Mouse (Mus musculus) left cerebral cortex, adult 8-10 months (tissue): ENCODE data around the gene Gm5134. TPM values are rescaled to one million over a fixed set of nuclear protein-coding genes. Genes with fewer than 3 reads are reported as not detected.

Experiments
- DNase-seq, 2 experiments: peaks; one replicate each; pipeline ENCODE4 v3.0.0; 2022; ENCODE audit warnings: low spot score in 2 of 2
- total RNA-seq, 4 experiments: library from RNA; stranded (reverse); gene quantifications; 2 replicates each; pipeline ENCODE4 v1.2.4; 2022

Gene Gm5134
- total RNA-seq: under 1 TPM in 1 of 4 experiments, not detected in 3; 0.27 TPM

GRCm38 (mm10) chr10:75954381-75954811, at the start of gene Gm5134:
TSS of gene Gm5134 (plus strand) at chr10:75954514.
- DNase-seq: no peak

DNA sequence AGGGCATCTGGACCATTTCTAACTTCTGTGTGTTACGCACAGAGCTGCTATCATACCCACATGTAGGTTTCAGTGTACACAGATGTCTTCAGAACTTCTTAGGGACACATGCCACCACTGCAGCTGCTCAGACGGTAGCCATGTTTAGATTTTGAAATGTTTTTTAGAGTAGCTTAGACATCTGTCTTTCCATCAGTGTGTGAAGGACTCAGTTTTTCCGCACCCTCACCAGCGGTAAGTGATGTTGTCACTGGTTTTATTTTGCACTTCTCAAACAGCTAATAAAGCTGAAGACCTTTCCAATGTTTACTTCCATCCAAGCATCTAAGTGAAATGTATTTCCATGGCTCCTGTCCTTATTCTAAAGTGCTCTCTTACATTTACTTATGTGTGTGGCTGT, 47.4 kb upstream of the Gm5134 start:
- DNase-seq: no peak

GRCm38 (mm10) chr10:75910698-75911097, 43.6 kb upstream of the Gm5134 start:
- DNase-seq: no peak

- DNase-seq: no peak
Measured at GRCm38 (mm10) chr10:75913013-75913589, 41.2 kb upstream of the Gm5134 start.

GRCm38 (mm10) chr10:75915557-75915956, 38.8 kb upstream of the Gm5134 start:
- no peak for DNase-seq

DNA sequence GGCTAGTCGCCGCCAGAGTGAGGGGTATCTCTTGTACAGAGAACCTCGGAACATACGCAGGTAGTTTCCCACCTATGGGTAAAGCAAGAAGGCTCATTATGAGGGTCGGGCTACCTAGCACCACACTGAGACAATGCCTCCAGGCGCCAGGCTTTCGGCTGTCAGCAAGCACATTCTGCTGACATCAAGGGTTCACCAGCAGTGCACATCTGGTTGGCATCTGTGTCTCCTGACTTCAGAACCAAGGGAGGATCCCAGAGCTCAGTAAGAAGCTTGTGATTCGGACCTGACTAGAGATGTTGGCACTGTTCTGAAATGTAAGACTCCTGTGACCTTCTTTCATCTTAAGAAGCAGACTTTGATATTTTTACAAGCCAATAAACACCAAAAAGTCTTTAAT, 37.5 kb upstream of the Gm5134 start:
- no peak for DNase-seq

DNA sequence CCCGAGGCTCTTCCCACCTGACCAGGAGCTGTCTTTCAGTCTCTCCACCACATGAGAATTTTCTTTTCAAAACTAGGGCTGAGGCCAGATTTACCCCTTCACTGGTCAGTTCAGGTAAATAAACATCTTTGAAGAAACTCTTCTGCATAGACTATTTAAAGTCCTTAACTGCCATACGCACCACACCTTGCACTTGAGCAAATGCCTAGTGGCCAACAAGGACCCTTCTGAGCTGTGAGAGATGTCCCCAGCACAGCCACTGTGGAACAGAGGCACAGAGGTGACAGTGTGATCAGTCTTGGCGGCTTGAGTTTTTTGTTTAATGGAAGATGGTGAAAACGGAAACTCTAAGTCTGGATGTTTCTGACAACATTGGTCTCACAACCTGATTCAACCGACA, 35.3 kb upstream of the Gm5134 start:
- no peak for DNase-seq

DNA sequence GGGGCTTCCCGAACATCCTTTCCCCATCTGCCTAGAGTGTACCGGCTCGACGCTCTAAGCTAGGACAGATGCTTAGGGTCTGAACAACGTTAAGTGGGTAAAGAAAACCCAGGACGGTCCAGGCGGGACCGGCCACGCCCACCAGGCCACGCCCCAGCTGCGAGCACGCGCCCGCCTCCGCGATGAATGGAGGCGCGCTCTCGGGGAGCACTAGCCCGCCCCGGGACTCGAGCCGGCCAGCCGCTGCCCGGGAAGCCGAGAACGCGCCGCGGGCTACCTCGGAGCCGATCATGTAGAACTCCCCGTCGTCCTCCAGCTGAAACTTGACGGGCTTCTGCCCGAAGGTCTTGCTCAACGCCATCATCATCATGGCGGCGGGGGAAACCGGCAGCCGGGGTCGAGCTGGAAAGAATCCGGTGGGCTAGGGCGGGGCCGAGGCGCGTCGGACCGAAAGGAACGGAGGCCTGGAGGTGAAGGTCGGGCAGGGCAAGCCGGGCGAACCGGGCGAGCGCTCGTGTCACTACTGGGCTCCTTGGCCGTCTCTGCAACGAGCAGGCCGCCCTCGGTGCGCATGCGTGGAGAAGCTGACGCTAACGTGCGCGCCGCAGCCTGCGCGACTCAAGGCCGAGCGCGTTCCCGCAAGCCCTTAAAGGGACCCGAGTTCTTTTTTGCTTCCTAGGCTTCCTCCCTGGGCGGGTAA, 33.1 kb upstream of the Gm5134 start, which contains the start of gene Smarcb1:
Gene Smarcb1, minus strand, starts transcription at position 592 of the 700 bp plus-strand sequence.
- peak; percentile 90 to 91 for DNase-seq

GRCm38 (mm10) chr10:75921726-75922560, 32.4 kb upstream of the Gm5134 start:
- DNase-seq: peak in 1 of 2 experiments; percentile 34

DNA sequence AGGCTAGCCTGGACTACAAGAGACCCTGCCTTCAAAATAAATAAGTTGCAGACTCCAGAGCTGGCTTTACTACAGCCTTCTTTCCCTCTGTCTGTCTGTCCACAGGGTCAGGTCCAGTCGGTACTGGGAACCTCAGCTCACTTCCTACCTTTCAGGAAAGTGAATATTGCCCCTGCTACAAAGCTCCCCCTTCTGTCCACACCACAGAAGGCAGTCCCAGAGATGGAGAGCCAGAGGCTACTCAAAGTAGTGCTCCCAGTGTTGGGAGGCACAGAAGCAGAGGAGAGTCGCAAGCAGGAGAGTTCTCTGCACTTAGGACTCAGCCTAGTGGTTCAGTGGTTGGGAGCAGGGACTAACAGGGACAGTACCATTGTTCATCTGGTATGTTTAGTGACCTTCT, 30.0 kb upstream of the Gm5134 start:
- no peak for DNase-seq

GRCm38 (mm10) chr10:75926396-75926795, 27.9 kb upstream of the Gm5134 start:
- no peak for DNase-seq

GRCm38 (mm10) chr10:75930304-75930703, 24.0 kb upstream of the Gm5134 start:
- DNase-seq: no peak

GRCm38 (mm10) chr10:75931311-75931710, 23.0 kb upstream of the Gm5134 start:
- no peak for DNase-seq

- DNase-seq: no peak
Measured at GRCm38 (mm10) chr10:75932081-75932678, 22.1 kb upstream of the Gm5134 start.

DNA sequence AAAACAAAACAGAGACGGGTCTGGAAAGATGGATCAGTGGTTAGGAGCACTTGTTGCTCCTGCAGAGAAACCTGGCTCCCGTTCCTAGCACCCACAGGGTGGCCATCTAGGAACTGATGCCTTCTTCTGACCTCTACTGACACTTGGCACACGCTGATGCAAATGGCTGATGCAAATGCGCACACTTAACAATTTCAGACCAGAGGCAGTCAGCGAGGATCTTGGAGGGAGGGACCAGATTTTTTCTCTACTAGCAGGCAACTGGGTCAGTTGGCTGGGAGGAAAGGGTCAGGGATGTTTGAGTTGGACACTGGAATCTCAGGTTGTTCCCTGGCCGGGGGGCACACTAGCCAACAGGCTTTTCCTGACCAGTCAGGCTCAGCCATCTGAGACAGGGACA, 21.4 kb upstream of the Gm5134 start, which contains the start of gene Chchd10:
Gene Chchd10, plus strand, starts transcription at position 240 of the 400 bp plus-strand sequence.
- DNase-seq: no peak

DNA sequence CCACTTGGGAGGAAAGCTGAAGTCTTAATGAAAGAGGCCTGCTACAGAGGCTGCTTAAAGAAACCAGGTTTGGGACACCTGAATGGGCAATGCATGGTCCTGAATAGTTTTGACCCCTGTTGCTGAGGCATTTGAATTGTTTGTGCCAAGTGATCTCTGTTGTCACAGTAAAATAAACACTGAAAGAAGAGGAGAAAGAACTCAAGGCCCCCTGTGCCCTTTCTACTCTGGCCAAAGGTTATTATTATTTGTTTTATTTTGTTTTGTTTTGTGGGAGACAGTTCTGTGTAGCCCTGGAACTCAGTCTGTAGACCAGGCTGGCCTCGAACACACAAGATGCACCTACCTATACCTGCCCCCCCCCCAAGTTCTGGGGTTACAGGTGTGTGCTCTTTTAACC, 19.3 kb upstream of the Gm5134 start:
- DNase-seq: no peak

- peak; percentile 69 to 72 for DNase-seq
Measured at GRCm38 (mm10) chr10:75935680-75936541, 18.4 kb upstream of the Gm5134 start, which contains the start of gene Mmp11. TSS of gene Mmp11 (minus strand) at chr10:75936496.

DNA sequence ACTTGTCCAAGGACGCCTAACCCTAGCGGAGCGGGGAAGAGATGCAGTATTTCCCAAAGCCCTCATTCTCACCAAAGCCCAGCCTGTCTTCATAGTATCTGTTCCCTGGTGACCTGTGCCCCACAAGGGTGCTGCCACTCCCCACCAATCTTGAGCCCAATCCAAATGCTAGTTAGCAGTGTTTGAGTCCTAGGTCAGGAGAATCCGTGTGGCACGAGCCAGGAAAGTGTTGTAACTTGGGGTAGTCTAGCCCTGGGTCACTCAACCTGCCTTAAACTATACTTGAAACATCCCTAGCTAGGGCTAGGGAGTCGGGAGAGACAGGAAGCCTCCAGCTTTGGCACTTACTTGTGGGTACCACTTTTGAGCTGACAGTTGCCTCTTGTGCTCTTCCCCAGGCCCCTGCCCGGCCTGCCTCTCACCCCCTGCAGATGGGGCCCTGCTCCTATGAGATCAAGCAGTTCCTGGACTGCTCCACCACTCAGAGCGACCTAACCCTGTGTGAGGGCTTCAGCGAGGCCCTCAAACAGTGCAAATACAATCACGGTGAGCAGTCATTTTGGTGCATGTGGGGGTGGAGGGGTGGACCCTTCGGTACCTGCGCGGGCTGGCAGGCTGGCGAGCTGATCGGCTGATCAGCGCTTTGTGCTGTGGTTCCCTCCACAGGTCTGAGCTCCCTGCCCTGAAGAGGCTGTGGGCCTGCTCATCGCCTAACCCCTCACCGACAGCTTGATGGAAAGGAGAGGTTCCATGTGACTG, 17.2 kb upstream of the Gm5134 start:
- DNase-seq: no peak

- no peak for DNase-seq
Measured at GRCm38 (mm10) chr10:75937851-75938643, 16.3 kb upstream of the Gm5134 start.
